In genomic region chr7:139235651-139236358, GRCm38 (mm10) we compare ENCODE assay signal across 13 mouse cellular contexts. TPM values are rescaled to one million over a fixed set of nuclear protein-coding genes. Genes with fewer than 3 reads are reported as not detected.
DNase-seq lines count a peak whose midpoint lies in the region; ATAC-seq and TF ChIP-seq lines count a peak whose summit lies in the region.
"Had no signal": no experiment of that assay in that cellular context is flagged by ENCODE, and none has a peak within 500 bp of the region (broad histone marks: within the 10 kb centered on the region; RNA-seq: fewer than 3 reads in every experiment).

No protein-coding gene starts in this region.

- no peak overlapping the region for H3K4me3 ChIP-seq in hindbrain, postnatal 0 days (ENCODE audit: low read length)
- no peak overlapping the region for H3K4me3 ChIP-seq in hindbrain, embryonic 13.5 days
- H3K4me3 ChIP-seq in E14TG2a.4 (replicated peaks; ENCODE audit: low read length), result 0 out of 2 replicates have a peak overlapping the region, but pooled peaks have one; percentile 23
- no peak overlapping the region for H3K4me3 ChIP-seq in brown adipose tissue, adult 24 weeks (ENCODE audit: insufficient read depth, low read depth, low read length)
- H3K4me3 ChIP-seq in intestine, postnatal 0 days (ENCODE audit: low read depth, low read length), result no peak overlapping the region
- no peak overlapping the region for H3K4me3 ChIP-seq in hindbrain, embryonic 14.5 days (replicated peaks; ENCODE audit: low read length)
- H3K4me3 ChIP-seq: forebrain, embryonic 12.5 days; myocyte had no signal

- H3K36me3 ChIP-seq in hindbrain, postnatal 0 days (ENCODE audit: insufficient read depth, low read length), result no peaks in the 10 kb centered on the region
- H3K36me3 ChIP-seq in hindbrain, embryonic 13.5 days, result no peaks in the 10 kb centered on the region
- no peaks in the 10 kb centered on the region for H3K36me3 ChIP-seq in E14TG2a.4 (ENCODE audit: insufficient read depth, low read length)
- no peaks in the 10 kb centered on the region; the same call in 1 of the 2 replicates for H3K36me3 ChIP-seq in intestine, postnatal 0 days (ENCODE audit: control insufficient read depth, insufficient read depth)
- H3K36me3 ChIP-seq in hindbrain, embryonic 14.5 days (replicated peaks; ENCODE audit: control insufficient read depth, insufficient read depth), result no peaks in the 10 kb centered on the region
- H3K36me3 ChIP-seq: forebrain, embryonic 12.5 days had no signal

- H3K9ac ChIP-seq in hindbrain, postnatal 0 days (replicated peaks; ENCODE audit: low read length), result no peak overlapping the region
- H3K9ac ChIP-seq in hindbrain, embryonic 13.5 days, result no peak overlapping the region
- no peak overlapping the region for H3K9ac ChIP-seq in intestine, postnatal 0 days (ENCODE audit: low read depth, low read length)
- no peak overlapping the region for H3K9ac ChIP-seq in hindbrain, embryonic 14.5 days
- H3K9ac ChIP-seq: forebrain, embryonic 12.5 days had no signal

- H3K9me3 ChIP-seq in hindbrain, postnatal 0 days (ENCODE audit: low read length), result no peaks in the 10 kb centered on the region
- H3K9me3 ChIP-seq in hindbrain, embryonic 13.5 days, result no peaks in the 10 kb centered on the region
- no peaks in the 10 kb centered on the region for H3K9me3 ChIP-seq in E14TG2a.4 (ENCODE audit: low read length)
- no peaks in the 10 kb centered on the region for H3K9me3 ChIP-seq in intestine, postnatal 0 days (ENCODE audit: control insufficient read depth)
- no peaks in the 10 kb centered on the region for H3K9me3 ChIP-seq in hindbrain, embryonic 14.5 days (ENCODE audit: control insufficient read depth, low read length)
- H3K9me3 ChIP-seq: forebrain, embryonic 12.5 days had no signal

- H3K27me3 ChIP-seq in hindbrain, postnatal 0 days (ENCODE audit: insufficient read depth, low read length), result no peaks in the 10 kb centered on the region
- H3K27me3 ChIP-seq in hindbrain, embryonic 13.5 days, result peaks cover 16% of the 10 kb centered on the region; the same call in 1 of the 2 replicates
- peaks cover 17% of the 10 kb centered on the region for H3K27me3 ChIP-seq in E14TG2a.4 (ENCODE audit: insufficient read depth, low read length)
- H3K27me3 ChIP-seq in intestine, postnatal 0 days (replicated peaks; ENCODE audit: control insufficient read depth, insufficient read depth, low read length), result no peaks in the 10 kb centered on the region
- no peaks in the 10 kb centered on the region for H3K27me3 ChIP-seq in hindbrain, embryonic 14.5 days (ENCODE audit: control insufficient read depth, insufficient read depth, low read length)

- H3K4me2 ChIP-seq in hindbrain, postnatal 0 days (ENCODE audit: low read depth, low read length), result no peak overlapping the region
- no peak overlapping the region for H3K4me2 ChIP-seq in hindbrain, embryonic 13.5 days
- no peak overlapping the region for H3K4me2 ChIP-seq in intestine, postnatal 0 days (replicated peaks; ENCODE audit: low read depth)
- H3K4me2 ChIP-seq in hindbrain, embryonic 14.5 days (replicated peaks), result no peak overlapping the region

- DNase-seq in hindbrain, postnatal 0 days (ENCODE audit: low spot score), result no peak
- DNase-seq in spleen, adult 12 weeks (ENCODE audit: low spot score), result no peak
- no peak for DNase-seq in hindbrain, embryonic 14.5 days (ENCODE audit: low spot score)
- DNase-seq: layer of hippocampus, postnatal 36 days; spleen, adult 18-20 months had no signal

- ATAC-seq in hindbrain, postnatal 0 days, result no peak; the same call in 1 of the 2 replicates
- no peak for ATAC-seq in hindbrain, embryonic 13.5 days (ENCODE audit: low FRiP score)
- no peak for ATAC-seq in intestine, postnatal 0 days
- no peak for ATAC-seq in megakaryocyte-erythroid progenitor cell, adult 5-6 weeks (replicated peaks; ENCODE audit: low FRiP score, low TSS enrichment, poor library complexity, severe bottlenecking)
- no peak for ATAC-seq in hindbrain, embryonic 14.5 days (ENCODE audit: low FRiP score)

- 86% methylated on average over 12 of the region's 12 CpGs for WGBS in hindbrain, postnatal 0 days
- 82% methylated on average over 12 of the region's 12 CpGs for WGBS in hindbrain, embryonic 13.5 days
- WGBS in intestine, postnatal 0 days, result 74% methylated on average over 12 of the region's 12 CpGs
- 84% methylated on average over 12 of the region's 12 CpGs for WGBS in hindbrain, embryonic 14.5 days

- peak; percentile 33 for TF ChIP-seq CTCF in hindbrain, postnatal 0 days (IDR thresholded peaks at IDR 0.05; ENCODE audit: low read depth)
- TF ChIP-seq CTCF in E14TG2a.4 (conservative IDR thresholded peaks at IDR 0.05; ENCODE audit: low read length), result no peak
- peak; percentile 52 for TF ChIP-seq CTCF in intestine, postnatal 0 days (IDR thresholded peaks at IDR 0.05; ENCODE audit: low read depth)

- H3K27ac ChIP-seq in hindbrain, postnatal 0 days, result no peak overlapping the region
- no peak overlapping the region for H3K27ac ChIP-seq in hindbrain, embryonic 13.5 days
- peak overlapping the region; percentile 67 for H3K27ac ChIP-seq in brown adipose tissue, adult 24 weeks (replicated peaks; ENCODE audit: low read depth, low read length)
- no peak overlapping the region for H3K27ac ChIP-seq in intestine, postnatal 0 days (ENCODE audit: low read depth, low read length)
- no peak overlapping the region for H3K27ac ChIP-seq in hindbrain, embryonic 14.5 days
- H3K27ac ChIP-seq: forebrain, embryonic 12.5 days had no signal

- H3K4me1 ChIP-seq in hindbrain, postnatal 0 days (ENCODE audit: insufficient read depth, low read length), result peaks cover 6% of the 10 kb centered on the region; the same call in 1 of the 2 replicates
- peaks cover 16% of the 10 kb centered on the region for H3K4me1 ChIP-seq in hindbrain, embryonic 13.5 days (replicated peaks)
- H3K4me1 ChIP-seq in E14TG2a.4 (replicated peaks; ENCODE audit: low read depth, low read length), result peaks cover 44% of the 10 kb centered on the region
- peaks cover 11% of the 10 kb centered on the region for H3K4me1 ChIP-seq in brown adipose tissue, adult 24 weeks (ENCODE audit: control insufficient read depth, insufficient read depth, insufficient read length, low read length)
- 0 out of 2 replicates have a peak, but pooled peaks cover 4% of the 10 kb centered on the region for H3K4me1 ChIP-seq in intestine, postnatal 0 days (replicated peaks; ENCODE audit: control insufficient read depth, insufficient read depth, low read length)
- peaks cover 7% of the 10 kb centered on the region; the same call in 1 of the 2 replicates for H3K4me1 ChIP-seq in hindbrain, embryonic 14.5 days (replicated peaks; ENCODE audit: control insufficient read depth, insufficient read depth, low read length)

RNA-seq across cellular contexts. Expression of gene Pwwp2b, which starts 12.5 kb away (rescaled TPM):
- 6.6 and 6.7 TPM in 2 replicates for total RNA-seq in hindbrain, postnatal 0 days (2014; rRNA removed)
- 4.0 and 4.8 TPM in 2 replicates for polyA plus RNA-seq in hindbrain, postnatal 0 days (2015; fragmentation: Nextera tagmentation; extraction: Ambion mirVana)
- 4.5 and 4.9 TPM in 2 replicates for polyA plus RNA-seq in hindbrain, embryonic 13.5 days (2015; fragmentation: Nextera tagmentation; extraction: Ambion mirVana)
- polyA plus RNA-seq in brown adipose tissue, adult 24 weeks (2012; ENCODE audit: insufficient read depth, insufficient read length, missing spikeins), result 4.5 and 9.4 TPM in 2 replicates
- 12.9 and 16.6 TPM in 2 replicates for polyA plus RNA-seq in intestine, postnatal 0 days (2015; fragmentation: Nextera tagmentation; extraction: Ambion mirVana)
- total RNA-seq in megakaryocyte-erythroid progenitor cell, adult 5-6 weeks (2014; fragmentation: Nextera tagmentation), result 1.4 and 2.4 TPM in 2 replicates
- total RNA-seq in megakaryocyte-erythroid progenitor cell, adult 5-6 weeks (2017), result 1.1 and 2.1 TPM in 2 replicates
- polyA plus RNA-seq in hindbrain, embryonic 14.5 days (2014; fragmentation: Nextera tagmentation; extraction: Ambion mirVana), result 5.2 and 5.3 TPM in 2 replicates

RNA-seq across cellular contexts. Expression of gene Stk32c, which starts 22.7 kb away (rescaled TPM):
- total RNA-seq in hindbrain, postnatal 0 days (2014; rRNA removed), result 20.4 and 24.7 TPM in 2 replicates
- 1.9 and 2.0 TPM in 2 replicates for polyA plus RNA-seq in hindbrain, postnatal 0 days (2015; fragmentation: Nextera tagmentation; extraction: Ambion mirVana)
- 1.1 TPM in 2 replicates for polyA plus RNA-seq in hindbrain, embryonic 13.5 days (2015; fragmentation: Nextera tagmentation; extraction: Ambion mirVana)
- not detected in 2 replicates for polyA plus RNA-seq in brown adipose tissue, adult 24 weeks (2012; ENCODE audit: insufficient read depth, insufficient read length, missing spikeins)
- polyA plus RNA-seq in intestine, postnatal 0 days (2015; fragmentation: Nextera tagmentation; extraction: Ambion mirVana), result 0.07 and 0.10 TPM in 2 replicates
- total RNA-seq in megakaryocyte-erythroid progenitor cell, adult 5-6 weeks (2014; fragmentation: Nextera tagmentation), result not detected in 2 replicates
- total RNA-seq in megakaryocyte-erythroid progenitor cell, adult 5-6 weeks (2017), result 0.88 TPM in 1 of 2 replicates, not detected in the other
- polyA plus RNA-seq in hindbrain, embryonic 14.5 days (2014; fragmentation: Nextera tagmentation; extraction: Ambion mirVana), result 1.2 and 2.8 TPM in 2 replicates
- total RNA-seq: common myeloid progenitor, adult 5-6 weeks had no signal

RNA-seq across cellular contexts. Expression of gene Lrrc27, which starts 23.0 kb away (rescaled TPM):
- 1.6 and 2.8 TPM in 2 replicates for total RNA-seq in hindbrain, postnatal 0 days (2014; rRNA removed)
- polyA plus RNA-seq in hindbrain, postnatal 0 days (2015; fragmentation: Nextera tagmentation; extraction: Ambion mirVana), result 4.0 and 5.1 TPM in 2 replicates
- 3.5 and 5.0 TPM in 2 replicates for polyA plus RNA-seq in hindbrain, embryonic 13.5 days (2015; fragmentation: Nextera tagmentation; extraction: Ambion mirVana)
- 8.5 and 27.2 TPM in 2 replicates for polyA plus RNA-seq in brown adipose tissue, adult 24 weeks (2012; ENCODE audit: insufficient read depth, insufficient read length, missing spikeins)
- polyA plus RNA-seq in intestine, postnatal 0 days (2015; fragmentation: Nextera tagmentation; extraction: Ambion mirVana), result 2.0 and 2.5 TPM in 2 replicates
- total RNA-seq in megakaryocyte-erythroid progenitor cell, adult 5-6 weeks (2014; fragmentation: Nextera tagmentation), result 2.4 TPM in 1 of 2 replicates, not detected in the other
- total RNA-seq in megakaryocyte-erythroid progenitor cell, adult 5-6 weeks (2017), result 0.56 and 1.4 TPM in 2 replicates
- 5.2 and 6.2 TPM in 2 replicates for polyA plus RNA-seq in hindbrain, embryonic 14.5 days (2014; fragmentation: Nextera tagmentation; extraction: Ambion mirVana)
